Mouse (Mus musculus) erythroblast, embryonic 14.5 days (primary cell): ENCODE measurements around the gene Tex14. TPM values are rescaled to one million over a fixed set of nuclear protein-coding genes. Genes with fewer than 3 reads are reported as not detected.
A peak's percentile ranks its signal among the peaks of the same experiment; 100 is the strongest.

Source experiments
- H3K27me3 ChIP-seq: 2 replicates; pipeline ENCODE4 v1.6.1; 2012; ENCODE audit warnings: inconsistent platforms; ENCODE audit not compliant: control insufficient read depth
- H3K36me3 ChIP-seq: 2 replicates; pipeline ENCODE4 v1.6.1; 2012; ENCODE audit warnings: mild to moderate bottlenecking, inconsistent platforms; ENCODE audit not compliant: control insufficient read depth
- H3K4me1 ChIP-seq: 2 replicates; pipeline ENCODE4 v1.6.1; 2012; ENCODE audit warnings: inconsistent platforms; ENCODE audit not compliant: control insufficient read depth
- H3K4me3 ChIP-seq: replicated peaks from 2 replicates; pipeline ENCODE3; 2012; ENCODE audit warnings: moderate library complexity, mild to moderate bottlenecking, inconsistent platforms
- H3K9me3 ChIP-seq: 2 replicates; pipeline ENCODE4 v1.6.1; 2012; ENCODE audit warnings: low read length, inconsistent platforms, mixed read lengths; ENCODE audit not compliant: control insufficient read depth
- GATA1 ChIP-seq: IDR thresholded peaks from 2 replicates; pipeline ENCODE4 v1.6.1; 2012; ENCODE audit warnings: low read length, inconsistent platforms, mixed read lengths
- TAL1 ChIP-seq: IDR thresholded peaks from 3 replicates; pipeline ENCODE4 v1.6.1; 2012; ENCODE audit warnings: low read length, inconsistent platforms, mixed read lengths
- polyA plus RNA-seq: library from polyadenylated mRNA; stranded (reverse); fragments of >175 nt; gene quantifications from 2 replicates; pipeline ENCODE4 v1.2.3, GENCODE M21; 2012

Gene Tex14
- polyA plus RNA-seq, 1 experiment = not detected

DNA sequence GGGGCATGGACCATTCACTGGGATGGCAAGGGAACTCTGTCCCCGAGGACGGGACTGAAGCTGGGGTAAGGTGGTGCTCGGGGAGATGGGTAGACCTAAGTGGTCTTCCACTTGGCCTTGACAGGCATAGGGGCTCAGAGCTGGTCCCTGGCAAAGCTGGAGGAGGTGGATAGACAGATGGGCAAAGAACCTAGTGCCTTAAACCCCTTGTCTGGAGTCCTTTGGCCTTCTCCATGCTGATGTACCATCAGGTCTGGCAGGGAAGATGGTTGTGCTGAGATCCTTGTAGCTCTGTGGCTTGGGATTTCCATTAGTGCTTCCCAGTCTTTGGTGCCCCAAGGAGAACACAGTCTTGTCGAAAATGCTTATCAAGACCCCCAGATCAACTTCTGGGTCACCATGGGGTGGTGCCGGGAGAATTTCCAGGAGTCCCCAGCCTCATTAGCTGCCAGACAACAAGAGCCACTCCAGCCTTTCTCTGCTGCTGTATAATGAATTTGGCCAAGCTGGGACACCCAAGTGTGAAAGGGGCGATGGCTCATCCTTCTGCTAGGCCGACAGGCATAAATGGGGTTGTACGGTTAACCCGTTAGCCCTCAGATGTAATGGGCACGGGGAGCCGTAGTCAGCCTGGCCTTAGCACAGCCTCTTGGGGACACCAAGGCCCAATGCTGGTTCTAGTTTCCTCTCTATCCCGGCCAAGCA, 176.4 kb downstream of the Tex14 start:
- TF ChIP-seq TAL1 (no peak), GATA1 (no peak)
- Histone ChIP-seq H3K9me3 (no peaks in the 10 kb centered on the region), H3K4me1 (peaks cover 22% of the 10 kb centered on the region), H3K27me3 (no peaks in the 10 kb centered on the region), H3K4me3 (no peak overlapping the region), H3K36me3 (no peaks in the 10 kb centered on the region)

DNA sequence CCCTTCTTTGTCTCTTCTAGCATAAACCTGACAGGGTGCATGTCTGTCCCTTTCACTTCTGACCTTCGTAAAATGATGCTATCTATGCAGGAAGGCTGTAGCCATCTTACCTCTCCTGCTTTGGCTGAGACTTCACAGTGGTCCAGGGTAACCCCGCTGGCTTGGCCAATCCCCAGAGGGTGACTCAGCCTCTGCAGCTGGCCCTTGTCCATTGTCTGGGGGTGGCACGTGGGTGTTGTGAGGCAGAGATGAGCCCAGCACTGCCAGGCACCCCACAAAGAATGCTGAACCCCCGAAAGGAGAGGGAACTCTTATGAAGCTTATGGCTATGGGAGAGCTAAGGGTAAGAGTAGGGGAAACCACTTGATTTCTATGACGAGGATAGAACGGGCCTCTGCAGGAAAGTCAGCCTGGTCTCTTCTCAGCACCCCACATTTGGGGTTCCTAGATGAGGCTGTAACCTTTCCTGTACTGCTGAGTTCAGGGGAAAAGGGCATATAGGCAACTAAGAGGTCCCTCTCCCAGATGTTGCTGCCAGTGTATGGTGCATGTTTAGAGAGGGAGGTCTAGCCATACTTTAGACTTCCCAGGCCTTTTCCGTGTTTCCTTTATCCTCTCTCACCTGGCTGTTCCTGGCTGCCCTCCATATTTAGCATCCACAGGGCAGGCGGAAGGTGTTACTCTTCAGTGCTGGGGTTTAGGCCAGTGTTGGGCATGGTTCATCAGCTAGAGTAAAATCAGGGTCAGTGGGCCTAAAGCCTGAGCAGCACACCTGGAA, 177.3 kb downstream of the Tex14 start:
- Histone ChIP-seq H3K4me3 (no peak overlapping the region), H3K9me3 (no peaks in the 10 kb centered on the region), H3K36me3 (no peaks in the 10 kb centered on the region), H3K4me1 (peaks cover 22% of the 10 kb centered on the region), H3K27me3 (no peaks in the 10 kb centered on the region)
- TF ChIP-seq TAL1 (no peak), GATA1 (no peak)

DNA sequence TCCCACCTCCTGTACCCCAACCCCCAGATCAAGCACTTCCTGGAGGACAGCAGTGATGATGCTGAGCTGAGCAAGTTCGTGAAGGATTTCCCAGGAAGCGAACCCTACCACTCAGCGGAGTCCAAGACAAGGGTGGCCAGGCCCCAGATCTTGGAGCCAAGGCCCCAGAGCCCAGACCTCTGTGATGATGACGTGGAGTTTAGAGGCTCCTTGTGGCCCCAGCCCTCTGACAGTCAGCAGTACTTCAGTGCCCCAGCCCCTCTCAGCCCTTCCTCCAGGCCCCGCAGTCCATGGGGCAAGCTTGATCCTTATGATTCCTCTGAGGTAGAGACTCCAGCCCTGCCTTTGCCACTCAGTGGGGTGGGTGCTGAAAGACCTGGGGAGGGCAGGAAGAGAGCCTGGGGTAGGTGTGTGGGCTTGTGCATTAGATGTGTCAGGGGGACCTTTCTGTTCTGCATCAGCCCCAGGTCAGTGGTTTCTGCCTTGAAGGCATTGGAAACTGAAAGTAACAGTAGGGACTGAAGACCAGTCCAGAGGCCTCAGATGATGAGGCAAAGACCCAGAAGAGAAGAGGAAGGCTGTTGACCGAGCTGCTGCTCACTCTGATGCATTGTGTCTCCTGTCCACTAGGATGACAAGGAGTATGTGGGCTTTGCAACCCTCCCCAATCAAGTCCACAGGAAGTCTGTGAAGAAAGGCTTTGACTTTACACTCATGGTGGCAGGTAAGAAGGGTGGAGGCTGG, 178.6 kb downstream of the Tex14 start:
- H3K27me3 ChIP-seq = no peaks in the 10 kb centered on the region
- H3K4me3 ChIP-seq = no peak overlapping the region

DNA sequence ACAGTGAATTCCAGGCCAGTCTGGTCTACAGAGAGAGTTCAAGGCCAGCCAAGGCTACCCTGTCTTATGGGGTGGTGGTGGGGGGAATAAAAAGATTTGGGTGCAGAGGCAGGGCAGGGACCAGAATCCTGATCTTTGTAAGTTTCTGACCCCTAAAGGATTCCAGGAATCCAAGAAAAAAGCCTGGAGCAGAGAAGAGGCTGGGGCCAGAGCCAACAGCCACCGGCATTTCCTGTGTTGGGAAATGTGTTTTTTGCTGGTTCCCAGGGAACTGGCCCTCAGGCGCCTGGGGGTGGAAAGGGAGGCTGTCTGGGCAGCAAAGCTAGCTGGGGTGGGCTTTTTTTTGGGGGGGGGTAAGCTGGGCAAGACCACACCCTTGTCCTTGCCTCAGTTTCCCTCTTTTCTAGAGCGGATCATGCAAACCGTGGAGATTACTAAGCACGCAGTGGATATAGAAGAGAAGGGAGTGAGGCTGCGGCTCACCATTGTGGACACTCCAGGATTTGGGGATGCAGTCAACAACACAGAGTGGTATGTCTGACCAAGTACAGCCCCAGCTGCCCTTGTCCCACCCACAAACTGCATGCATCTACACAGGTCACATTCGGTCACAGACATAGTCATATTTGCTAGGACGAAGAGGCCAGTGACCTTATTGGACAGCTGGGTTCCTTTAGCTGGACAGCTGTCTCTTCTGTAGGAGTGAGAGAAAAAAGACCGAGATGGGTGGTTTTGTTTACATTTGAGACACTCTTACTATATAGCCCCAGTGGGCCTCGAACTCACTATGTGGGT, 180.0 kb downstream of the Tex14 start:
- no peak for TF ChIP-seq GATA1
- TF ChIP-seq TAL1 = no peak

More for the DNA sequence above, 178.6 kb downstream of the Tex14 start:
- TF ChIP-seq GATA1 = no peak
- no peak for TF ChIP-seq TAL1
- Histone ChIP-seq H3K9me3 (no peaks in the 10 kb centered on the region), H3K36me3 (no peaks in the 10 kb centered on the region), H3K4me1 (peaks cover 11% of the 10 kb centered on the region)

DNA sequence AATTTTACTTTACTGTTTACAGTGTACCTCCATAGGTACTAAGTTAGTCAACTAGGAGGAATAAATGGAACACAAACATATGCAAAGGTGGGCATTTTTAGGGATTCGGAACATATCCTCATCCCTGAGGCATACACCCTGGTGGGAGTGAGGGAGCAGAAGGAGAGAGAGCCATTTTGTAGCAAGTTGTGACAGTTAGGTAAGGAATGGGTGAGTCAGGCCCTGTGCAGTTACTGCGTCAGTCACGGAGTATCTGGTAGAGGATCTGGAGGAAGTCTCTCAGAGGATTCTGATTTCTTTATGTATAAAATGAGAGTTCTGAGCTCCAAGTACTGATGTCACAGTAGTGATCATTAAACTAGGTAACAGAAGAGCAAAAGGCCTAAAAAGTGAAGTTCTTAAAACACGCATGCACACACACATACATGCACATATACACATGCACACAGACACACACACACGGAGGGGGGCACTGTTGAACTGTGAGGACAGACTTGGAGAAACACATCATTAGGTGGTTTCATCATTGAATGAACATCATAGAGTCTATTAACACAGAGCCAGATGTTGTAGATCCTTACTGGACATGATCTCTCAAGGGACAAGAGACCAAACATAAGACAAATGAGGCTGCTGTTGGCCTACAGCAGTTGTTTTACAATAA, 182.5 kb downstream of the Tex14 start:
- TF ChIP-seq GATA1 (no peak), TAL1 (no peak)
- Histone ChIP-seq H3K36me3 (no peaks in the 10 kb centered on the region; the same call in 1 of the 2 replicates), H3K4me3 (no peak overlapping the region), H3K4me1 (peaks cover 26% of the 10 kb centered on the region), H3K27me3 (no peaks in the 10 kb centered on the region), H3K9me3 (no peaks in the 10 kb centered on the region)

More for the DNA sequence above, 180.0 kb downstream of the Tex14 start:
- H3K4me3 ChIP-seq = no peak overlapping the region
- H3K36me3 ChIP-seq = no peaks in the 10 kb centered on the region; the same call in 1 of the 2 replicates
- no peaks in the 10 kb centered on the region for H3K27me3 ChIP-seq
- H3K4me1 ChIP-seq = peaks cover 14% of the 10 kb centered on the region
- no peaks in the 10 kb centered on the region for H3K9me3 ChIP-seq

DNA sequence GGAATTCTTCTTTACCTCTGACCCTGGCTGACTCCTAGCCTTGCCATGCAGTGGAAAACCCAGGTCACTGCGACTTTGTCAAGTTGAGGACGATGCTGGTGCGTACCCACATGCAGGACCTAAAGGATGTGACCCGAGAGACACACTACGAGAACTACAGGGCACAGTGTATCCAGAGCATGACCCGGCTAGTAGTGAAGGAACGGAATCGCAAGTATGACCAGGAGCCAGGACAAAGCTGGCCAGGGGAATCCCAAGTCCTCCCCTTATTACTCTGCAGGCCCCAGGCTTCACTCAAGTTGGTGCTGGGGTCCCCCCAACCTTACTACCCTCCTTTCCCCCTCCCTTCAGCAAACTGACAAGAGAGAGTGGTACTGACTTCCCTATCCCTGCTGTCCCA, 184.7 kb downstream of the Tex14 start:
- Histone ChIP-seq H3K4me1 (peaks cover 48% of the 10 kb centered on the region), H3K36me3 (peaks cover 14% of the 10 kb centered on the region), H3K27me3 (no peaks in the 10 kb centered on the region), H3K4me3 (peak overlapping the region; percentile 6), H3K9me3 (no peaks in the 10 kb centered on the region)
- TF ChIP-seq TAL1 = no peak
- TF ChIP-seq GATA1 = no peak

DNA sequence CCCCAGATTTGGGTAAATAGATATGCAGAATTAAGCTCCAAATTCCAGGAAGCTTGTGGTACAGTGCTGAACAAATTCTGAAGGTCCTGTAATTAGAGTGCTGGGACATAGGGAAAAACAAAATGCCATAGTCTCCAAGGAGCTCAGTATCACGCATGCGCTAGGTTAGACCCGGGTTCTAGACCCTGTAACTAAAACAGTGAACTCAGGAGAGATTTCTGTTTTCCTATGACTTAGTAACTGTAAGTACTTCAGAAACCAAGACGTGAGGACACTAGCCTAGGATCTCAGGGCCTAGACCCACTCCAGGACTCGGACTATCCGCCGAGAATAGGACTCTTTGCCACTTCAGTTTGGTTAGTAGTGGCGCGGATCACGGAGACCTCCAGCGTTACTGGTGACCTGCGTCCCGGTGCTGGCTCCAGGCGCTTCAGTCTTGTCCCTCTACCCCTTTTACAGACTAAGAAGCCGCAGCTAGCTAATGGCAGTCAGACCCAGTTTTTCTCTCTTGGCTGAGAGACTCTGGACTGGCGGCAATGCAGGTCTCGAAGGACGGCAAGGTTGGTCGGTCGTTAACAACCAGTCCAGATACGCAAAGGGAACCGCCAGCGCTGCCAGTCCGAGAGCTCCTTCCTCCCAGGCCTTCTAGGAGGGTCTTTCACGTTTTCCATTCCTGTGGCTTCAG, 186.1 kb downstream of the Tex14 start:
- Histone ChIP-seq H3K36me3 (peaks cover 21% of the 10 kb centered on the region), H3K4me3 (peak overlapping the region; percentile 89), H3K9me3 (no peaks in the 10 kb centered on the region), H3K27me3 (no peaks in the 10 kb centered on the region), H3K4me1 (peaks cover 62% of the 10 kb centered on the region)
- TF ChIP-seq GATA1 (no peak), TAL1 (no peak)
